Mouse (Mus musculus) C2C12 (cell line): Measurements from ENCODE around the gene Gss.

Experiments
- CTCF ChIP-seq: IDR thresholded peaks from one replicate; pipeline ENCODE4 v1.5.1; 2011; ENCODE audit not compliant: control insufficient read depth, insufficient read depth, insufficient read length
- FOSL1 ChIP-seq: IDR thresholded peaks from one replicate; pipeline ENCODE4 v1.8.0; 2011; ENCODE audit warnings: mild to moderate bottlenecking, low read length; ENCODE audit not compliant: poor library complexity, insufficient read depth, severe bottlenecking

DNA sequence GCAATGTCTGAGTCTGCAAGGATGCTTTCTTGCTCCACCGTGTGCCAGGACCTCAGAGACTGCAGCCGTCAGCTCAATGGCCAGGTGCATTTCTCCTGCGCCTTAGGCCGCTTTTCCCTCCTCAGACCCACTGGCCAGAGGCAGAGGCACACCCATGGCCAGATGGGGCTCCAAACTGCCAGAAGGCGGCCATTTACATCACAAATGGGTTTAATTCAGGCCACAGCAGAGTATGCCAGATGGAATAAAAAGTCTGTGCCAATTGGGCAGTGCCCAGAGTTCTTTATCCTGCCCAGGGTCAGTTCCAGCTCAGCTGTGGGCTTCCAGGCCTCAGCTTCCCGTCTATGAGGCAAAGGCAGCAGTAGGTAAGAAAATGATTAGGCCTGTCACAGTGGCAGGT, 48.0 kb upstream of the Gss start:
- TF ChIP-seq CTCF (no peak), FOSL1 (no peak)
